Mouse (Mus musculus) adrenal gland, postnatal 25 days (tissue): ENCODE data around the gene Snhg11. TPM values are rescaled to one million over a fixed set of nuclear protein-coding genes. Genes with fewer than 3 reads are reported as not detected.
"Not testable (repeated sequence)": the region's sequence is repeated elsewhere in the genome, so short reads cannot be mapped to it uniquely, and the experiment has no call there.

Experiments used
- DNase-seq: peaks from one replicate; pipeline ENCODE4 v3.0.0; 2021; ENCODE audit warnings: mixed read lengths
- total RNA-seq: library from RNA; stranded (reverse); gene quantifications from 2 replicates; pipeline ENCODE4 v1.2.3, GENCODE M21; 2021

Gene Snhg11
- total RNA-seq, 1 experiment from 2014 or later = 8.6 TPM

GRCm38 (mm10) chr2:158369474-158370172, 5.8 kb upstream of the Snhg11 start:
- DNase-seq = no peak

DNA sequence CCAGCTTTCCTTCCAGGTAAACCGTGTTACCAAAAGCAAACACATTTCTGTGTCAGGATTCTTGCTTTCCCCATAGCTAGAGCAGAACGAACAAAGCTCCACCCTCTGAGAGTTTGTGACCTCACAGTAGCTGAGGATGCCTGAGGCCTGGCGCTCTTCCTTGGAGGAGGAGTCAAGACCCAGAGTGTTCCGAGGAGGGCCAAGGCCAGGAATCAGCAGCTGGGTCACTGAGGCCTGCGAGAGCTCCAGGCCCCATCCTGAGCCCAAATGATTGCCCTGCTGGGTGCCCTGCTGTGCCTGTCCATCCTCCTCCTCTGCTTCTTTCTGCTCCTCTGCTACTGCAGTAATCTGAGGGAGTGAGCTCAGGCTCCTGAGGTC, 5.3 kb upstream of the Snhg11 start:
- DNase-seq = no peak

GRCm38 (mm10) chr2:158373061-158373460, 2.4 kb upstream of the Snhg11 start:
- no peak for DNase-seq

DNA sequence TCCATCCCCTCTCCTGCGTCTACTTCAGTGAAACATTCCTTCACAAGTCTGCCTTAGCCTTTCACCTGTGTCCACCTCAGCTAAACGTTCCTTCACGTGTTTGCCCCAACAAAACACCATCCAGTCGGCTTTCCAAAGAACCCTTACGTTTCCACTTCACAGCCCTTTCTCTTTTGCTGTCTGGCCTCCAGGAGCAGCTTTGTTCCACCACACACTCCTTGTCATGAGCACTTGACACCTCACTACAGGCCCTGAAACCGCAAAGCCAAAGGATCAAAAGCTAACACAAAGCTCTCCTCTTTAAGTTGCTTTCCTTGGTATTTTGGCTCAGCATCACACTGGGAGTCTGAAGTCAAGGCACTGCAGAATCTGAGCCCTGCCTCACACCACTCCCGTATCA, 1.9 kb upstream of the Snhg11 start:
- no peak for DNase-seq

DNA sequence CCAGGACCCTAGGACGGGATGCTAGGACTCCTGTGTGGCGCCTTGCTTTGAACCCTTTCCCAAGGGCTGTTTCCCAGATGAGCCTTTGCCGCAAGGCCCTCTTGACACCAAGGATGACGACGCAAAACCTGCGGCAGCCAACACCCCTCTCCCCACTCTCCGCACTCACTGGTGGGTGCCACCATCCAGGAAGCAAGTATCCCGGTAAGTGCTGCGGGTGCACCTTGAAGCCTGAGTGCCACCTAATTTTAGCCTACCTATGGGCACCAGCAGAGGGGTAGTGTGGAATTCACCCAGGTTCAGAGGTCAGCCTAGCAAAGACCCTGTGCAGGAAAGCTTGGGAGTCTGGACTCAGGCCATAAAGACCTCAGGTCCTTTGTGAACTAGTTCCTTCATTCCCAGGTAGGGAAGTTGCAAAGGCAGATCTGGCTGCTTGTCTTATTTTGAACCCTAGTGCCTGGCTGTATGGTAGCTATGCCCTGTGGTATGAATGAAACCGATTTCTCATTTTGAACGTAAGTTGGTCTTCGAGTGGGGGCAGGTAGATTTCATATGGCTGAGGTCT, 767 bp downstream of the Snhg11 start:
- DNase-seq = no peak

GRCm38 (mm10) chr2:158376798-158377197, 1.4 kb downstream of the Snhg11 start:
- no peak for DNase-seq

GRCm38 (mm10) chr2:158377811-158378210, 2.4 kb downstream of the Snhg11 start:
- no peak for DNase-seq

- peak; percentile 29 for DNase-seq
Measured at GRCm38 (mm10) chr2:158379354-158380078, 4.1 kb downstream of the Snhg11 start.

- no peak for DNase-seq
Measured at GRCm38 (mm10) chr2:158386072-158386471, 10.6 kb downstream of the Snhg11 start.

GRCm38 (mm10) chr2:158389421-158389820, 14.0 kb downstream of the Snhg11 start:
- no peak for DNase-seq

DNA sequence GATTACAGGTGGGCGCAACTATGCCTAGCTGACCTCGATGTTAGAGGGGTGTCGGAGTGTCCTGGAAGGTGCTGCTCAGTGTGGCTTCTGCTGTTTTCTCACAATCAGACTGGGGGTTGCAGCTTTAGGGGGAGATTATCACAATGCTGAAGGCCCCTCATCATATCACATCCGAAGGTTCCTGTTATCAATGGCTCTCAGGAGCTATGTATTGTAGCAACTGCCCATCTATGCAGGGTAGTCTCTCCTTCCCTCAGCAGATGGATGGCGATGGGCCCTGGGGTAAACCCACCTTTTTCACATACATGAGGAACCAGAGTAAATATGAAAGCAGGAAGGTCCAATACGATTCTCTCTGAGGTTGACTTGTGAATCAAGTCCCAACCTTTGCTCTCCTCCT, 20.9 kb downstream of the Snhg11 start:
- no peak for DNase-seq

GRCm38 (mm10) chr2:158397140-158397539, 21.7 kb downstream of the Snhg11 start:
- DNase-seq = not testable (repeated sequence)

- DNase-seq = no peak
Measured at GRCm38 (mm10) chr2:158402915-158403314, 27.5 kb downstream of the Snhg11 start.

- DNase-seq = no peak
Measured at GRCm38 (mm10) chr2:158408997-158409594, 33.7 kb downstream of the Snhg11 start.

DNA sequence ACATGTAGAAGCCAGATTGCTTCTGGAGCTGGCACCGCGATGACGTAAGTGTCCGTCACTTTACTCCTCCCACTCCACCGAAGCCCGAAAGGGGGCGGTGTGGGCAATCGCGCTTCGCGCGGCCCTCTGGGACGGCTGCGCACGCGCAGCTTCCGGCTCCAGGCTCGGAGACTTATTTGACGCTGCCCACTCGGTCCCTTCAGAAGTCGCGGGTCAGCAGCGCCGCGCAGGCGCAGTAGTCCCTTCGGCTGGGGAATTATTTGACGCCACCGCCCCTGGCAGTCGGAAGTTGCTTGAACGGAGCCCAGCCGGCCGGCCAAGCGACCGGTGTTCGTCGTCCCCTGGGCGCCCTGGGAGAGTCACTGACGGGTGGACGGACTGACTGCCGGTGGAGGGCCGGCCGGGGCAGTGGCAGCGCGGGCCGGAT, 34.2 kb downstream of the Snhg11 start, which contains the start of gene Ralgapb:
TSS of gene Ralgapb (plus strand) at position 254 of the 427 bp plus-strand sequence.
- peak; percentile 99 for DNase-seq

DNA sequence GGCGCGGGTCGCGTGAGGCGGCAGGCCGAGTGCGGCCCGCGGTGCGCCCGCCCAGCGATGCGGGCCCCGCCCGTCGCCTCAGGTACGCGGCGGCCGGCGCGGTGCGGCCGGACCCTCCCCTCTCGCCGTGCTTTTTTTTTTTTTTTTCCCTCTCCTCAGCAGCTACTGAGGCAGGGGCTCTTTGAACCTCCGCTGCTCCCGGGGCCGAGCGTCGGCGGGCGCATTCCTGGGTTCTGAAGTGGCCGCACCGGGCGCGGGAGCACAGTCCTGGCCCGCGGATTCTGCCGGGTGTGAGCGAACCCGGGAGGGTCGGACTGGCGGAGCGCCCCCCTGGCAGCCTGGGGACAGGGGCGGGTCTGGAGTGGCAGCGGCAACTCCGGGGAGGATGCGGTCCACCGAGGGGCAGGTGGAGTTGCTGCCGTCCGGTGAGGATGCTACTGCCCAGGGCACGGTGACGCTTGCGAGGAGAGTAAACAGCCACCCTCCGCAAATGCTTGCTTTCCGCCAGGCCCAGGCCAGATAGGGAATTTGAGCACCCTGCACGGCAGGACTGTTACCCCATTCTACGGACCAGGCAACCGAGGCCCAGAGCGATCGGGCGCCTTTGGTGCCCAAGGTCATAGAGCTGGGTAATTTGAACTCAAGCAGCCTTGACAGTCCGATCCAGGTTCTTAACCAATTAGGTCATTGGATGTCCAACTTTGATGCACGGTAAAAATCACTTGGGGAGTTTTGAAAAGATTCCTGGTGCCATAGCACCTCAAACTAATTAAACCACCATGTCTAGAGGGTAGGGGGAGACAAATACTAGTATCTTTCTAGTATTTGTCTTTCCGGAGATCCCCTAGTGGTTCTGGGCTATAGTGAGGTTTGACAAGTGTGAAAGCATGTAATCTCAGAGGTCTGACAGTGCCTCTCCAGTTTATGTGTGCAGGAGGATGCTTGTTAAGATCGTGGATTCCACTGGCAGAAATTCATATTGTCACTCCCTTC, 34.9 kb downstream of the Snhg11 start:
- DNase-seq = peak; percentile 37

DNA sequence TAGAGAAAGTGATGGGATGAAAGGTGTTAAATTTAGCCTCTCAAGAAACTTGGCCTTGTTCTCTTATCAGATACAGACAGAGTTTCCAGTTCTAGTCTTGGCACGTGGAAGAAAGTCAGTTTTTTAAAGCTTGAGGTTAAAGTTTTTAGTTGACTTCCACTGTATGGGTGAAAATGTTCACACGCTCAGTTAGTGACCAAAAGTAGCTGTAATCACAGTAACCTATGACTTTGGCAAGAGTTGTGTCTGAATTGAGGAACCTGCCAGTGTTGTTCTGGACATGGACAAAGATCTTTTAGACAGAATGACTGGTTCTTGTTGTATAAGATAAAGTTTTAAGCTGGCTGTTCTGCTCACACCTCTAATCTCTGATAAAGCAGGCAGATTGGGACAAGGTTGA, 37.8 kb downstream of the Snhg11 start:
- no peak for DNase-seq

DNA sequence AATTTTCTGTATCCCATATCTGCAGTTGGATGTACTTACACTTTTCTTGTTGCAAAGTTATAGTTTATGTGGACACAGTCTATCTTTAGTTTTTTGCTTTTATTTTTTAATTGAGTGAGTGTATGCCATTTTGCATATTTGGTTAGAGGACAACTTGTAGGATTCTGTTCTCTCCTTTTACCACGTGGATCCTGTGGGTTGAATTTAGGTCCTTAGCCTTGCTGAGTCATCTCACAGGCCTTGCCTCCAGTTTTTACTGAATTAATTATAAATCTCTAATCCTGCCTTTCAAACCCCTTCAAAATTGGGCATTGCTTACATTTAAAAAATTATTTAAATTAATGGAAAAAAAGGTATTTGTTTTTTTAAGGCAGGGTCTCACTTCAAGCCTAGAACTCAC, 40.4 kb downstream of the Snhg11 start:
- DNase-seq = no peak

GRCm38 (mm10) chr2:158418663-158419062, 43.2 kb downstream of the Snhg11 start:
- DNase-seq = no peak
